Mouse (Mus musculus): ENCODE results near the gene Lrrc51.

The Lrrc51 gene

GRCm38 (mm10) chr7:101882413-101883154, 51.1 kb downstream of the Lrrc51 start:
- no peak for DNase-seq

GRCm38 (mm10) chr7:101880855-101881254, 52.8 kb downstream of the Lrrc51 start:
- DNase-seq = no peak

GRCm38 (mm10) chr7:101875978-101876377, 57.7 kb downstream of the Lrrc51 start:
- no peak for DNase-seq

- no peak for DNase-seq
Measured at GRCm38 (mm10) chr7:101871296-101871695, 62.4 kb downstream of the Lrrc51 start.

GRCm38 (mm10) chr7:101870629-101871028, 63.1 kb downstream of the Lrrc51 start, which contains the start of gene Folr1:
Folr1 (minus strand) TSS chr7:101870788.
- no peak for DNase-seq

- no peak for DNase-seq
Measured at GRCm38 (mm10) chr7:101869163-101869500, 64.6 kb downstream of the Lrrc51 start.

- DNase-seq = no peak
Measured at GRCm38 (mm10) chr7:101868241-101869162, 65.2 kb downstream of the Lrrc51 start.

GRCm38 (mm10) chr7:101867482-101867881, 66.2 kb downstream of the Lrrc51 start:
- no peak for DNase-seq

GRCm38 (mm10) chr7:101866491-101867265, 67.0 kb downstream of the Lrrc51 start:
- no peak for DNase-seq

GRCm38 (mm10) chr7:101863415-101863814, 70.3 kb downstream of the Lrrc51 start, which contains the start of gene Anapc15:
Anapc15 (plus strand) TSS chr7:101863715.
- no peak for DNase-seq

Data from embryo, embryonic 11 days (tissue).